Mouse (Mus musculus) cerebellum, adult 2 months (tissue): ENCODE results near the gene Maats1.

Experiments
- CTCF ChIP-seq: fragments of 200-500 bp; IDR thresholded peaks from 2 replicates; pipeline ENCODE4 v1.5.1; 2011; ENCODE audit warnings: low read depth, mild to moderate bottlenecking, control low read depth, low read length, moderate library complexity, borderline replicate concordance; ENCODE audit not compliant: insufficient read depth
- POLR2A ChIP-seq: fragments of 200-500 bp; IDR thresholded peaks from 2 replicates; pipeline ENCODE4 v1.6.1; 2011; ENCODE audit warnings: low read length, control low read depth, borderline replicate concordance; ENCODE audit not compliant: insufficient read depth

DNA sequence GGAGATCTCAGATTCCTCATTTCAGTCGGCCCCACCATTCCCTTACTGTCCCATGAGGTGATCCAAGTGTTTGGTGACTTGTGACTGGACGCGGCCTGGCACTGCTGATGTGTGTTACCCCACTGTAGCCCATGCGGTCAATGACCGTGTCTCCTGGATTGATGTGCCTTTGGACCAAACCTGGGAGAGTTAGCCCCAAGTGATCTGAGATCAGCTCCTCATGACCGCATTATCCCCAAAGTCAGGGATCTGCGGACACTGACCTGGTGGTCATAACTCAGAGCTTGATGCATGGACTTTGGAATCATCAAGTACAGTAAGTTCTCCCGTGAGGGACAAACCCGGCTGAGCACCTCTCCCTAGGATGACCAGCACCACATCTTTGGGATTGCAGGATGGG lies 86.0 kb downstream of the Maats1 start:
- TF ChIP-seq CTCF (no peak), POLR2A (no peak)
